Mouse (Mus musculus): ENCODE measurements around the gene Kcnk2.

- no peak for TF ChIP-seq CTCF (IDR thresholded peaks at IDR 0.05; ENCODE audit: insufficient read depth, low read depth, low read length)
- TF ChIP-seq POLR2A (IDR thresholded peaks at IDR 0.05; ENCODE audit: insufficient read depth, low read depth, low read length) = no peak
Measured at GRCm38 (mm10) chr1:189435452-189435851, 33.4 kb upstream of the Kcnk2 start.
